Mouse (Mus musculus) C2C12 (cell line): Measurements from ENCODE around the gene Kcnmb1.

Source experiments
- CEBPB ChIP-seq: IDR thresholded peaks from one replicate; pipeline ENCODE4 v1.6.1; 2011; ENCODE audit warnings: low read depth, mild to moderate bottlenecking, control low read depth, moderate library complexity
- CTCF ChIP-seq: IDR thresholded peaks from one replicate; pipeline ENCODE4 v1.5.1; 2011; ENCODE audit not compliant: control insufficient read depth, insufficient read depth, insufficient read length
- FOSL1 ChIP-seq: IDR thresholded peaks from one replicate; pipeline ENCODE4 v1.8.0; 2011; ENCODE audit warnings: mild to moderate bottlenecking, low read length; ENCODE audit not compliant: poor library complexity, insufficient read depth, severe bottlenecking
- USF1 ChIP-seq: IDR thresholded peaks from one replicate; pipeline ENCODE4 v1.6.1; 2011; ENCODE audit warnings: low read depth, mild to moderate bottlenecking, control low read depth, moderate library complexity

- TF ChIP-seq CTCF (no peak), FOSL1 (no peak), USF1 (no peak), CEBPB (no peak)
These were observed 30.3 kb upstream of the Kcnmb1 start for GRCm38 (mm10) chr11:33932386-33933111.
